Mouse (Mus musculus): ENCODE measurements at regions not wholly inside any gene's neighbourhood (a gene's known extent, or its start where the extent isn't known, plus 50 kb on each side); places are given as distances from the start of the nearest gene placed in this dataset.

DNA sequence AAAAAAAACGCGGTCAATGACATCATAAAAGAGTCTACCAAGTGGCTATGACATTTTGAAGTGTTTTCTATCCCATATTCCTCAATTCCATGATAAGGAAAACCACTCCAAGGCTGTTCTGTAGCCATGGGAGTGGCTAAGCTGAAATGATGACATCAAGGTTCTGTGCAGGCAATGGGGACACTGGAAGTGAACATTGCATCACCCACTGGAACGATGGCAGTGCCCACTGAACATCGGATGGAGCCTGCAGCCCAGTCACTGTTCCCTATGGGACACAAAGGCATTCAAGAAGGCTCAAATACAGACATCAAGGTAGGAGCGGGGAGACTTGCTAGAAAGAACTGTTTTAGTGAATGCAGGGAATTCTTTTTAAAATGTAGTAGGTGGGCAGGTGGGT, 410.8 kb downstream of the Cd83 start:
- H3K4me1 ChIP-seq, result no peaks in the 10 kb centered on the region
- H3K36me3 ChIP-seq (ENCODE audit: poor library complexity, severe bottlenecking), result no peaks in the 10 kb centered on the region
- no peaks in the 10 kb centered on the region for H3K27me3 ChIP-seq
- H3K9me3 ChIP-seq (replicated peaks), result no peaks in the 10 kb centered on the region
- no peak overlapping the region for H3K9ac ChIP-seq
- 89% methylated on average over 5 of the region's 5 CpGs for WGBS
- H3K4me3 ChIP-seq, result no peak overlapping the region
- no peak overlapping the region for H3K4me2 ChIP-seq
- no peak for ATAC-seq
- no peak overlapping the region for H3K27ac ChIP-seq

DNA sequence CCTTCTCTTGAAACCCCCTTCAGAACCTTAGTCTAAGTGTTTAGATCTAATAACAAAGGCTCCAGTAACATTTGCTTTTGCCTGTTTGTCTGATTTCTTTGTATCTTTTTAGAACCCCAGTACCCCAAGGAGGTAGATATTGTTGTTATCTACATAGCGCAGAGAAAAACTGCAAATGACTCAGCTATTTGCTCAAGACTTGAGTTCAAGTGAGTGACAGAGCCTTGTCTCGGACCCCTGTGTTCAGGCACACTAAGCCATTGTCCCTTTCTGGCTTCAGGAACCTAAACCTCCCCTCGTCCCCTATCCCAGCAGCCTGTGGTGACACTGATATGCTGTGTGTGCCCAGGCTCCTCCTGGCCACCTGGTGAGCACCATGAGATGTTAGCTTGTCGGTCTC, 421.5 kb downstream of the Cd83 start:
- Histone ChIP-seq H3K9ac (no peak overlapping the region), H3K27ac (no peak overlapping the region), H3K4me3 (no peak overlapping the region), H3K4me1 (peaks cover 22% of the 10 kb centered on the region), H3K9me3 (replicated peaks) (no peaks in the 10 kb centered on the region), H3K4me2 (no peak overlapping the region), H3K36me3 (ENCODE audit: poor library complexity, severe bottlenecking) (no peaks in the 10 kb centered on the region), H3K27me3 (peaks cover 15% of the 10 kb centered on the region)
- no peak for ATAC-seq
- WGBS, result 52% methylated on average over 4 of the region's 4 CpGs

DNA sequence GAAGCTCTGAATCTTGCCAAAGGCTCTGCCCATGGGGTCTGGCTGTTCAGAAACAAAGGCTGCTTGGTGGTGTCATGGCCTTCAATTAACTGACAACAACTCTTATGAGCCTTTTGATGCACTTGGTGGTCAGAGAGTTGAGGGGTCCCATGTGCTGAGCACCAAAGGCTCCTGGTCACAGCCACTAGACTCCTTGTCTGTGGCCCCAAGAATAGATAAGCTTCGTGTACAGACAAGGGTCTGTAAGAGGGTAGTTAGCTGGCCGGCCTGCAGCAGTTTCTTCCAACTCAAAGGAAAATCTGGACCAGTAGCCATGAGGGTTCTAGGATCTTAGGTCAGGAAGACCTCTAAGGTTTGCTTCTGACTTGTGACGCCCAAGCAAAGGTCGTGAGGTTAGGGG, 421.9 kb downstream of the Cd83 start:
- Histone ChIP-seq H3K27me3 (peaks cover 15% of the 10 kb centered on the region), H3K4me1 (peaks cover 26% of the 10 kb centered on the region), H3K27ac (0 out of 2 replicates have a peak overlapping the region, but pooled peaks have one; percentile 10), H3K36me3 (ENCODE audit: poor library complexity, severe bottlenecking) (no peaks in the 10 kb centered on the region), H3K4me2 (no peak overlapping the region), H3K9ac (no peak overlapping the region), H3K9me3 (replicated peaks) (no peaks in the 10 kb centered on the region), H3K4me3 (no peak overlapping the region)
- no peak for ATAC-seq
- WGBS, result 86% methylated on average over 4 of the region's 4 CpGs

DNA sequence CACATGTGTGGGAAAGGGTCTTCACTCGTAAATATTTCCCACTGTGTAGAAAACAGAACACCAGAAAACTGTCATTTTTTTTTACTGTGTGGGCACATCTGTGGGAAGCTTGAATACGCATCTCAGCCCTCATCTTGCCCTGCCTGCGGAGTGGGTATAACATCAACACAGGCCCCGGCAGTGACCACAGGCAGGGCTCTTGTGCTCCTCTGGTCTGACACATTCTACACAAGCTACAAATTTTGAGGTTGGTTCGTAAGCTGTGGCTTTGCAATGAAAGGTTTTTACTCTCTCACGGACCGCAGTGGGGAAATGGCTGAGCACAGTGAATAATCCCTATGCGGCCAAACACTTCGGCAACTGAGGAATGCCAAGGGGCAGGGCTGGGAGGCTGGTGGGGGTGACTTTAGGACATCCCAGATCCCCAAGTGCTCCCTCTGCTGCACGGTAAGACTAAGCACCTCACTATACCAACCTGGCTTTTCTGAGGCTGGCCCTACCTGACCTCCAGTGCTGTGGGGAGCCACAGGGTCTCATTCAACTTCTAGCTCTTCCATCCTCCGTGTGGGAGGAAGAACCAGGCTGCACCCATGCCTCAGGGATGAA, 422.9 kb downstream of the Cd83 start:
- H3K36me3 ChIP-seq (ENCODE audit: poor library complexity, severe bottlenecking), result no peaks in the 10 kb centered on the region
- H3K4me1 ChIP-seq, result peaks cover 36% of the 10 kb centered on the region
- H3K4me3 ChIP-seq, result no peak overlapping the region
- no peak overlapping the region for H3K27ac ChIP-seq
- no peaks in the 10 kb centered on the region for H3K9me3 ChIP-seq (replicated peaks)
- H3K4me2 ChIP-seq, result no peak overlapping the region
- H3K9ac ChIP-seq, result no peak overlapping the region
- WGBS, result 66% methylated on average over 11 of the region's 11 CpGs
- no peak for ATAC-seq
- peaks cover 15% of the 10 kb centered on the region for H3K27me3 ChIP-seq

DNA sequence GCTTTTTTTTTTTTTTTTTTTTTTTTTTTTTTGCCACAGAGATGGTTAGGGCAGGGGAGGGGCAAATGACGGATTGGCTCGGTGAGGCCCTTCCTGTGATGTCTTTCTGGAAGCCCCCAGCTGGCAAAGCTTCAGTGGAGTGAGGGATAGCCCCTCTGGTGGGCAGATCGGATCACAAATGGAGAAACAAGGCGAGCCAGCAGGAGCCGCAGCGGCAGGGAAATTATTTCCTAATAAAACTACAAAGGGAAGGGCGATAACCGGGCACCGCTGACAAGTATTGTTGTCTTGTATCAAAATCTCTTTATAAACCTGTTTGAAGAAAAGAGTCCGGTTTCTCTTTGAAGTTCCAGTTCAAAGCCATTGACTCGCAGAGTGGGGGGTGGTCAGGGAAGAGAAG, 424.5 kb downstream of the Cd83 start:
- ATAC-seq, result no peak
- Histone ChIP-seq H3K4me2 (no peak overlapping the region; the same call in 1 of the 2 replicates), H3K9ac (no peak overlapping the region), H3K9me3 (replicated peaks) (no peaks in the 10 kb centered on the region), H3K27me3 (peaks cover 15% of the 10 kb centered on the region), H3K36me3 (ENCODE audit: poor library complexity, severe bottlenecking) (no peaks in the 10 kb centered on the region), H3K4me3 (no peak overlapping the region), H3K4me1 (peaks cover 43% of the 10 kb centered on the region), H3K27ac (no peak overlapping the region)
- 14% methylated on average over 11 of the region's 11 CpGs for WGBS

DNA sequence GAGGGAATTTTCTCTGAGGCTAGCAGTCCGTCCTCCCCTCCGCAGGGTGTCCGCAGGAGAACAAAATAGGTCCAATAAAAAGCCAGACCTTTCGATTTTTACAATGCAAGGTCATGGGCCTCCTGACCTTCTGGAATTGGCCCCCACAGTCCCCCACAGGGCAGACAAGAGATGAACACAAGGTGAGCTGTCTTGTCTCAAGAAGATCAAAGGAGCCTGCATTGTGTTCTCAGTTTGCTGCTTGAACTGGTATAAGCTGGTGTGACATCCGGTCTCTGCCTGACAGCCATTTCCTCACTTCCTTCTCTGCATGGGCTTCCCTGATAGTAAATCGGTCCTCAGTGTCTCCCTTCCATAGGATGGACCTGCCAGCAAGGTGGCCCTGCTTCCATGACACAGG, 425.5 kb downstream of the Cd83 start:
- no peak overlapping the region for H3K4me2 ChIP-seq
- H3K9me3 ChIP-seq (replicated peaks), result no peaks in the 10 kb centered on the region
- ATAC-seq, result no peak
- H3K27ac ChIP-seq, result no peak overlapping the region
- H3K9ac ChIP-seq, result no peak overlapping the region
- WGBS, result 48% methylated on average over 6 of the region's 6 CpGs
- H3K27me3 ChIP-seq, result peaks cover 15% of the 10 kb centered on the region
- no peaks in the 10 kb centered on the region for H3K36me3 ChIP-seq (ENCODE audit: poor library complexity, severe bottlenecking)
- peaks cover 43% of the 10 kb centered on the region for H3K4me1 ChIP-seq
- no peak overlapping the region for H3K4me3 ChIP-seq

DNA sequence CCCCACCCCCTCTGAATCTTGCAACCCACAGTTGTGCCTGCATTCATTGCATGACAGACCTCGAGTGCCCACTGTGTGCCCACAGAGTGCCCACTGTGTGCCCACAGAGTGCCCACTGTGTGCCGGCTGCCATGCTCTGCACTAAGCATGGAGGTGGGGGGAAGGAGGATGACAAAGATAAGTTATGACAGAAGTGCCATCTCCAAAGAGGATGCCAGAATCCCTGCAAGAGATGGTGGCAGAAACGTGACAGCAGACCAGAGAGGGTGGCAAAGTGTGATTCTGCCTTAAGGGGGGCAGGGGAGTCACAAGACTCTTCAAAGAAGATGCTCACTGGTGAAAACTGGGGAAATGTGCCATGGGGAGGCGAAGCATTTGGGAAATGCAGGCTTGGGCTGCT, 427.8 kb downstream of the Cd83 start:
- H3K27me3 ChIP-seq, result peaks cover 12% of the 10 kb centered on the region
- H3K4me2 ChIP-seq, result no peak overlapping the region
- H3K36me3 ChIP-seq (ENCODE audit: poor library complexity, severe bottlenecking), result no peaks in the 10 kb centered on the region
- H3K9ac ChIP-seq, result no peak overlapping the region
- 0 out of 2 replicates have a peak overlapping the region, but pooled peaks have one; percentile 2 for H3K27ac ChIP-seq
- 71% methylated on average over 4 of the region's 4 CpGs for WGBS
- H3K9me3 ChIP-seq (replicated peaks), result no peaks in the 10 kb centered on the region
- peaks cover 38% of the 10 kb centered on the region for H3K4me1 ChIP-seq
- 0 out of 2 replicates have a peak, but pooled peaks have one; percentile 42 for ATAC-seq
- H3K4me3 ChIP-seq, result no peak overlapping the region

DNA sequence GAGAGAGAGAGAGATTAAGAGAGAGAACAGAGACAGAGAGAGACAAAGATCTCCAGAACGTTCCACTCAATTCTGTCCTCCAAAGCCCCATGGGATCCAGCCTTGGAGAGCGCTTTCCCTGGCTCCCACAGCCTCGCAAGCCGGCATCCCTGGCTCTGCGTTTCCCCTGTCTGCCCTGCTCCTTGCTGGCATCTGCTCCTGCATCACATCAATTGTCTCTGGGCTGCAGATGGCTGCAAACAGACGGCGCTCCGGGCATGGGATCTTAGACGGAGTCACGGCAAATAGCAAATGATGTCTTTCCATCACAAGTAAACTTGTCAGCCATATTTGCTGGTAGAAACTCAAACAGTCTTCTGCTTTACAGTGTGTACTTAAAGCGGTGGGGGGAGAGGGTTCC, 428.4 kb downstream of the Cd83 start:
- ATAC-seq, result peak; percentile 58
- 52% methylated on average over 11 of the region's 11 CpGs for WGBS
- Histone ChIP-seq H3K4me3 (no peak overlapping the region), H3K4me1 (peaks cover 38% of the 10 kb centered on the region), H3K9ac (no peak overlapping the region), H3K36me3 (ENCODE audit: poor library complexity, severe bottlenecking) (no peaks in the 10 kb centered on the region), H3K27ac (0 out of 2 replicates have a peak overlapping the region, but pooled peaks have one; percentile 2), H3K4me2 (no peak overlapping the region), H3K27me3 (peaks cover 6% of the 10 kb centered on the region), H3K9me3 (replicated peaks) (no peaks in the 10 kb centered on the region)

DNA sequence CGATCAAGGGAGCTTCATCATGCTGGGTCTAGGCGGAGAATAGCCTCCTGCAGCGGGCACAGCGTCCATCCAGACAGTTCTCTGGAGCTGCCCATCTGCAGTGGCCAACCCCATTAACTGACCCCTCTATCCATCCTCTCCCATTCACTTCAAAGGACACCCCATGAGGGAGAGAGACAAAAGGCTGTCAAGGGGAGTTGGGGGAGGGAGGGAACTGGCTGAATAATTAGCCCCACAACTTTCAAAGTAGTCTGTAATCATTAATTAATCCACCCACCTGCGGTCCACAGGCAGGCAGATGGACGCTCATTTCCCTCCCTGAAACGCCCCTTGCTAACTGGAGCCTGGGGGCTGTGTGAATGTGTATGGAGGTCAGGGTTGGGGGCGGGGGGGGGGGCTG, 433.7 kb downstream of the Cd83 start:
- 13% methylated on average over 8 of the region's 8 CpGs for WGBS
- Histone ChIP-seq H3K9ac (no peak overlapping the region), H3K4me1 (peaks cover 22% of the 10 kb centered on the region), H3K9me3 (replicated peaks) (no peaks in the 10 kb centered on the region), H3K4me2 (no peak overlapping the region), H3K27ac (no peak overlapping the region), H3K36me3 (ENCODE audit: poor library complexity, severe bottlenecking) (no peaks in the 10 kb centered on the region), H3K4me3 (no peak overlapping the region), H3K27me3 (no peaks in the 10 kb centered on the region)
- no peak for ATAC-seq

DNA sequence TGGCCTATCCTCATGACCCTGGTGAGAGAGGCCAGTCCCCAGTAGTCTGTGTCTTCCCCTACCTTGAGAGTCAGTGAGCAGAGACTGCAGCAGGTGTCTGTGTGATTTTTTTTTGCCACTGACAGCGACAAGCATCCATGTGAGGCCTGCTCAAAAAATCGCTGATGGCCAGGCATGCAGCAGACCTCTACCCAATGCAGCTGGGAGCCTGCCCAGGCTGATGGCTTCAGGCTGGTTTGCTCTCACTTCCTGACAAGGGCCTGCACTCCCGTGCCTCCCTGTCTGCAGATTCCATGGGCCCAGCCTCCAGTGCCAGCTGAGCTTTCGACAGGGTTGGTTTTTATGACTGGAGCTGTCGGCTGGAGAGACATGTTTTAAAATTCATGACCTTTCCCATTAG, 437.1 kb downstream of the Cd83 start:
- no peak overlapping the region for H3K27ac ChIP-seq
- H3K4me2 ChIP-seq, result no peak overlapping the region
- H3K9ac ChIP-seq, result no peak overlapping the region
- H3K4me3 ChIP-seq, result no peak overlapping the region
- 0 out of 2 replicates have a peak, but pooled peaks cover 8% of the 10 kb centered on the region for H3K9me3 ChIP-seq (replicated peaks)
- H3K27me3 ChIP-seq, result peaks cover 7% of the 10 kb centered on the region; the same call in 1 of the 2 replicates
- H3K36me3 ChIP-seq (ENCODE audit: poor library complexity, severe bottlenecking), result no peaks in the 10 kb centered on the region
- 39% methylated on average over 5 of the region's 5 CpGs for WGBS
- H3K4me1 ChIP-seq, result peaks cover 23% of the 10 kb centered on the region
- no peak for ATAC-seq

DNA sequence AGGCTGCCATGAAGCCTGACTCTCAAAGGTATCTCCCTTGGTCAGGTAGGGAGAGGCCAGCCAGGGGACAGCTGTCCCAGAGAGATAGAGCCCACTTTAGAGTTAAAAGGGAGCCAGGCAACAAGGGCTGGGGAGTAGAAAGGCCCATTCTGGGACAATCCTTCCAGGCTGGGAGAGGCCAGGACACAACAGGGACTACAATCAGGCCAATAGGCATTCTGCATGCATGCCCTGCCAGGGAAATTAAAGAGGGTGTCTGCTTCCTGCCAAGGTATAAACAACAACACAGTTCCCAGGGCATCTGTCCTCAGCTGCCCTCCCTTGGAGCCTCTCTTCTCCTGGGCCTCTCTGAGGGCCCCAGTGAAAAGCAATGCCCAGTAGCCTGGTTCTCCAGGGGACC, 437.8 kb downstream of the Cd83 start:
- H3K4me3 ChIP-seq, result no peak overlapping the region
- H3K36me3 ChIP-seq (ENCODE audit: poor library complexity, severe bottlenecking), result no peaks in the 10 kb centered on the region
- no peak for ATAC-seq
- no peak overlapping the region for H3K4me2 ChIP-seq
- H3K4me1 ChIP-seq, result peaks cover 26% of the 10 kb centered on the region
- 0 out of 2 replicates have a peak, but pooled peaks cover 8% of the 10 kb centered on the region for H3K9me3 ChIP-seq (replicated peaks)
- no peak overlapping the region for H3K9ac ChIP-seq
- no peak overlapping the region for H3K27ac ChIP-seq
- H3K27me3 ChIP-seq, result peaks cover 9% of the 10 kb centered on the region; the same call in 1 of the 2 replicates

DNA sequence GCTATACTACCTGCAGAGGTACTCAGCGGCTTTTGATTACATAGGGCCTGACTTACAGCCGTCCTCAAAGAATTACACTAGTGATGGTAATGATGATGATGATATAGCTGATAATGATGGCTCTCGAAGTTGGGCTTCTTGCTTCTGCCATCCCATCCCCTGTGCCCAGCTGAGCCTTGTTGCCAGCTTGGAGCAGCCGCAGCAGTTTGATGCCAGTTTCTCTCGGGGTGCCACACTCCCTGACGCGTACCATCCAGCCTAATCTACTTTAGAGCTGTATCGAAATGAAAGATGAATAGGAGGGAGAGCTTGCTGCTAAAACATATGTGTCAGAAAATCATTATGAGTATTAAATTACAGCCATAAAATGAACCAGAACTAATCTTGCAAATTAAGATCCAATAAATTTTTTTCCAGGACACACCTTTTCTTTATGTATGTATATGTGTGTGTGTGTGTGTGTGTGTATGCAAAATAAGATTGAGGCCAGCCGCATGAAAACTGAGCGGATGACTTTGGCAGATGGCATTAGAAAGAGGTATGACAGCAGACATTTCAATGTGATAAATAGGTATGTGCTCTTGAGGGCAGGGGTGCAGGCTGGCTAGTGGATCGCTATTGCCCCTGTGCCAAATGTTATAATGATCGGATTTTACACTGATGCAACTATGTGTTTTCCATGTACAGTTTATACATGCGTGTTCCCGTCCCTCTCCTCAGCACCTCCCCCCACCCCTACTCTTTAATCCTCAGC, 443.3 kb downstream of the Cd83 start:
- ATAC-seq, result no peak
- 48% methylated on average over 14 of the region's 14 CpGs for WGBS
- peaks cover 55% of the 10 kb centered on the region for H3K4me1 ChIP-seq
- H3K36me3 ChIP-seq (ENCODE audit: poor library complexity, severe bottlenecking), result no peaks in the 10 kb centered on the region
- H3K4me3 ChIP-seq, result no peak overlapping the region
- H3K9ac ChIP-seq, result no peak overlapping the region
- H3K4me2 ChIP-seq, result peak overlapping the region; percentile 37
- 0 out of 2 replicates have a peak, but pooled peaks cover 8% of the 10 kb centered on the region for H3K9me3 ChIP-seq (replicated peaks)
- peaks cover 31% of the 10 kb centered on the region for H3K27me3 ChIP-seq
- no peak overlapping the region; the same call in 1 of the 2 replicates for H3K27ac ChIP-seq
